Mouse (Mus musculus): ENCODE measurements around the gene Atxn2.

DNA sequence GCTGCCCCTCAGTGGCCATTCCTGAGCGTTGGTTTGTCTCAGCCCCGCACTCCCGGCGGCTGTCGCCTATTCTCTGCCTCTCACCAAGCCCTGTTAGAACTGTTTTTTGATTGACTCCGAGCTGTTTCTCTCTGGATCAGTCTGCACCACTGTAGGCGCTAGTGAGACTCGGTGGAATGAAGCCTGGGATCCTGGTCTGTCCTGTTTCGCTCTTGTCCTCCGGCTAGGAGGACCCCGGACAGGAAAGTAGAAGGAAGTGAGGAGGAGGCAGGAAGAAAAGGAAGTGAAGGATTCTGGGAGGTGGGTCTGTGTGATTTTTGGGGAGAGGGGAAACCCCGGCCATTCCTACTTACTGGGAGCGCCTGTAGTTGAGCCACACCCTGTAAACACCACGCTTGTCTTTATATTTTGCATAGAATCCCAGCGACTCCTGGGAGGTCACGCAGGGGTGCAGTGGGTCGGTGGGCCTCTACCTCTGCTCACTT, 136.9 kb downstream of the Atxn2 start:
- TF ChIP-seq CTCF (IDR thresholded peaks at IDR 0.05; ENCODE audit: low read depth) (peak; percentile 40), EP300 (IDR thresholded peaks at IDR 0.05; ENCODE audit: low read depth) (no peak)
